Mouse (Mus musculus) embryo, embryonic 10 days (tissue): ENCODE measurements around the gene Ube2dnl1.

Experiments
- DNase-seq: peaks from one replicate; pipeline ENCODE4 v3.0.0-alpha.2; 2015; ENCODE audit warnings: low spot score

Ube2dnl1 gene

DNA sequence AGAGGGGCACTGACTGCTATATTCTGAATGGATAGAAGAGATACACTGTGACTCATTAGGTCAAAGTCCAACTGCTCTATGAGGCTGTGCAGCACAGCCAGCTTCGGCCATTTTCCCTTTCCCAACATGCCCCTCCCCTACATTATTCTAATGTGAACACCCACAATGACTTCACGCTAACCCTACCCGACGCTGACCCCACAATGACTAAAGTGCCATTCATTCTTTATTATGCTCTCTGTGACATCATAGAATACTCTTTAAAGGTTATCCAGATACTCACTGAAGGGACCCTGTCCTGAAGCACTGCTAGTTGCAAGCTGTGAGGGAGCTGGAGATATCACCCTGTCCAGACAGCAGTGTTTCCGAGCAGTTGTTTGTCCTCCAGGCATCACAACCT, at the start of gene Ube2dnl1:
Gene Ube2dnl1 (plus strand): TSS at position 301 of the 400 bp plus-strand sequence.
- no peak for DNase-seq

DNA sequence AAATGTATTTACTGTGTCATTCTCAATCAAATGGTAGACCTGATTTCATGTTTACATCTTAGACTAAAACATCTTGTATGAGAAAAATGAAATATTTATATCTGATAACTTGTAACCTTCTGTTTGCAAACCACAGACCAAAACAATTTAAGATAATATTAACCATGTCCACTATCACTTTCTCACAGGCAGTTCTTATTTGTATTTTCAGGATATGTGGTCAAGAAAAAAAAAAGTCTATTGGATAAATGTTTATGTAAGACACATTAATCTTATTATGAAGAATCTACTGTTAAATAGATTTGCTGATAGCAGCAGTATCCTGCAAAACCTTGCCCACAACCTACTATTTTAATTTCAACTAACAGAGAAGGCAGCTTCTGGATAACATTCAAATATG, 9.3 kb upstream of the Ube2dnl1 start:
- DNase-seq = no peak

DNA sequence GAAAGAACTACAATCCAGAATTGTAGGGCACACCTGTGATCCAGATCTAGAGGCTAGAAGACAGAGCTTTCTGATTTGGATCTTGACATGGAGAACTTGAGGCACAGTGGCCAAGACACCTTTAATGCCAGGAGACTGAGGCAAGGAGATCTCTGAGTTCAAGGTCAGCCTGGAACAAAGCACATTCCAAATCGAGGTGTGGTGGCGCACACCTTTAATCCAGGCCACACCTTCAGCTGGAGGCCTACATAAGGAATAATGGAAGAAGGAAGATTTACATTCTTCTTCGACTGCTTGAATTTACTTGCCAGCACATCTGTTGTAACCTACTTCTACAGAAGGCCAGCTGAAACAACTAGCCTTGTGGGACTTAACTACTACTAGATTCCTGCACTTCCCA, 7.3 kb upstream of the Ube2dnl1 start:
- no peak for DNase-seq

DNA sequence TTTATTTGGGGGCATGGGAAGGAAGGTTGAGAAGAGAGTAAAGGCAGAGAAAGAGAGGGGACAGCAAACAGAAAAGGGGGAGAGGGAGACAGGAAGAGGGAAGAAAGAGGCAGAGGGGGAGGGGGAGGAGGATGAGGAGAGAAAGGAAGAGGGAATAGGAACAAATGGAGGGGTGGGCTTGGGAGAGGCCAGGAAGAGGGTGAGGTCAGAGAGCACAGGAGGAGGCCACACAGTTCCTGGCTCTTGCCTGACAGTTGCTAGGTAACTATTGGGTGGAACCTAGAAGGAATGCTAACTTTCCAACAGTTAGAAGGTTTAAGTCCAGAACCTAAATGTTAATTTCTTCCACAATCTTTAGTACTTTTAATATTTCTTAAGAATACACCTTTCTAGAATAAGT, 1.4 kb upstream of the Ube2dnl1 start:
- DNase-seq = no peak

DNA sequence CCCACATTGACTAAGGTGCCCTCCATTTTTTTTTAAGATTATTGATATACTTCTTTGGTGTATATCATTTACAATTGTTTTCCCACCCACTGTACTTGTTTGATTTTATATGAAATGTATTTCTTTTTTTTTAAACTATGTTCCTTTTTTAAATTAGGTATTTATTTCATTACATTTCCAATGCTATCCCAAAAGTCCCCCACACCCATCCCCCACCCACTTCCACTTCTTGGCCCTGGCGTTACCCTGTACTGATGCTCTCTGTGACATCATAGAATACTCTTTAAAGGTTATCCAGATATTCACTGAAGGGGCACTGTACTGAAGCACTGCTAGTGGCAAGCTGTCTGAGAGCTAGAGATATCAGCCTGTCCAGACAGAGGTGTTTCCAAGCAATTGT, 2.5 kb downstream of the Ube2dnl1 start, which contains the start of gene Ube2dnl2:
Gene Ube2dnl2 (plus strand): TSS at position 301 of the 400 bp plus-strand sequence.
- DNase-seq = no peak

DNA sequence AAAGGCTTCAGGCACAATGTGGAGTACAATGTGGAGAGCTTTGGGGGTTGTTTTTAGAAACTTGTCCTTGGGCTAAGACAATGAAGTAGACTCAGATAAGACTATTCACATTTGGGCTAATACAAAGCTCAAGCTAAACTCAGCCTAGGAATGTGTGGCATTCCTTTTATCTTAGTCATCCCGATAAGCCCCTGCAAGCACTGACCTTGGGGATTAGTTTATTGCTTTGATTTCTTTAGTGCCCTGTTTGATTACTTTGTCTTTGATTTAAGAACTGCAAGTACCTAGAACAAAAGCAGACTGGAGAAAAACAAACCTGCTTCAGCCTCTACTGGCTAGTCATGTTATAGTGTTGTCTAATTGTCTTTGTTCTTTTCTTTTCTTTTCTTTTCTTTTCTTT, 50.3 kb downstream of the Ube2dnl1 start:
- no peak for DNase-seq
